Mouse (Mus musculus): ENCODE measurements around the gene Pappa2.

Gene Pappa2

DNA sequence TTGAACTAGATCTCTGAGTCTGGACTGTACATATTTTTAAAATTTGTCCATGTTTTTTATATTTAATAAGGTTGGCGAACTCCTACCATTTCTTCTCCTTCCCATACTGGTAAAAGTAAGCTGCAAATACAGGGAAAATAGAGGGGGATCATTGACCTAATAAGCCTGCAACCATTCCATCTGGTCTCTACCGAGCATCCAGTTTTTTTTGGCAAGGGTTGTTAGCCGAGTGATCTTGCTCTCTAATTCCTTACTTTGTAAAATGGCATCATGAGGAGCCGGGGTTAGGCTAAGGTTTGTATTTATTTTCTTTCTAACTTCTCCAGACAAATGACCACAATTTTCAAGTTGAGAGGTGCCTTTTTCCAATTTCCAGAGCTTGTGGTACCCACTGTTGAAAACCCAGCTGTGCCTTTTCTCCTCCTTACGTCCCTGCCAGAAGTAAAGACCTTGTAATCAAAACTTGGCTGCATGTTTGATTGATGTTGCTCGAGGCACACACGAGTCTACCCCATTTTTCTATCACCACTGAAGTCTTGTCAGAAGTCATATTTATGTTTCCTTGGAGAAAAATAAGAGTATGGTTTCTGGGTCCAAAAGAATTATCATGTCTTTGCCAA is 210.1 kb downstream of the Pappa2 start:
- in situ Hi-C loops (cut with MboI, MseI), result no loop called here

DNA sequence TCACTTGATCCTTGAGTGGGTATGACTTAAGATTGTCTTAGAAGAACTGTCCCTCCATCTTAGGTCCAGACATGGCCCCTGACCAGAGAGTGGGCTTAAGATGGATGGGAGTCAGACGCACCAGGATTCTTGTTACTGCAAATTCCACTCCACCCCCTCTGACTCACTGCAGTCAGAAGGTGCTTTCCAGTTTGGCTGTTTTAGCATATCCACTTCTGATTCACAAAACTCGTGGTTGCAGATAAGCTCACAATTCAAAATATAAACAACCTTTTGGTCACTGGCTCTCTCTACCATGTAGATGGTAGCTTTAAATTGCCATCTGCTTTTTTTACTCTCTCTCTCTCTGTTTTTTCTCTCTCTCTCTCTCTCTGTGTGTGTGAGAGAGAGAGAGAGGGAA is 214.4 kb downstream of the Pappa2 start:
- in situ Hi-C loops (cut with MboI, MseI), result no loop called here

DNA sequence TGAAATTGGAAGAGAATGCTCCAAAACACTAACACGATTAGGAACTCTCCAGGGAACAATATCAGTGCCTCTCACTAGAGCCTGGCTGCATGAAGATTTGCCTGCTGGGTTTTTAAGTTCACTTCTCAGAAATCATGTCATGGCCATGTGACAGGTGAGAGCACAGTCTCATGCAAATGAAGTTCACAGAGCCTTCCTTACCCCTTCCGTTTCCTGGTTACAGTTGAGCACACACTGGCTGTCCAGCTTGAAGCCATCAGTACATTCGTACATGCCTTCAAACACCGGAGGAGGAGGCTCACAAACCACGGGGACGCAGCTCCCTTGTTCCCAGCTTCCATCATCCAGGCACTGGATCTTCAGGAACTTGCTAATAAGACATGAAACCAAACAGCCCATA is 215.6 kb downstream of the Pappa2 start:
- in situ Hi-C loops (cut with MboI, MseI), result no loop called here

- in situ Hi-C loops (cut with MboI, MseI), result no loop called here
These were observed 216.1 kb downstream of the Pappa2 start for GRCm38 (mm10) chr1:158764211-158764610.

- in situ Hi-C loops (cut with MboI, MseI), result no loop called here
These were observed 231.8 kb downstream of the Pappa2 start for GRCm38 (mm10) chr1:158748356-158749096.

GRCm38 (mm10) chr1:158741449-158741848 is 238.8 kb downstream of the Pappa2 start:
- in situ Hi-C loops (cut with MboI, MseI), result no loop called here

GRCm38 (mm10) chr1:158740949-158741348 is 239.3 kb downstream of the Pappa2 start:
- in situ Hi-C loops (cut with MboI, MseI), result no loop called here

- in situ Hi-C loops (cut with MboI, MseI), result no loop called here
These were observed 240.0 kb downstream of the Pappa2 start for GRCm38 (mm10) chr1:158740161-158740766.

DNA sequence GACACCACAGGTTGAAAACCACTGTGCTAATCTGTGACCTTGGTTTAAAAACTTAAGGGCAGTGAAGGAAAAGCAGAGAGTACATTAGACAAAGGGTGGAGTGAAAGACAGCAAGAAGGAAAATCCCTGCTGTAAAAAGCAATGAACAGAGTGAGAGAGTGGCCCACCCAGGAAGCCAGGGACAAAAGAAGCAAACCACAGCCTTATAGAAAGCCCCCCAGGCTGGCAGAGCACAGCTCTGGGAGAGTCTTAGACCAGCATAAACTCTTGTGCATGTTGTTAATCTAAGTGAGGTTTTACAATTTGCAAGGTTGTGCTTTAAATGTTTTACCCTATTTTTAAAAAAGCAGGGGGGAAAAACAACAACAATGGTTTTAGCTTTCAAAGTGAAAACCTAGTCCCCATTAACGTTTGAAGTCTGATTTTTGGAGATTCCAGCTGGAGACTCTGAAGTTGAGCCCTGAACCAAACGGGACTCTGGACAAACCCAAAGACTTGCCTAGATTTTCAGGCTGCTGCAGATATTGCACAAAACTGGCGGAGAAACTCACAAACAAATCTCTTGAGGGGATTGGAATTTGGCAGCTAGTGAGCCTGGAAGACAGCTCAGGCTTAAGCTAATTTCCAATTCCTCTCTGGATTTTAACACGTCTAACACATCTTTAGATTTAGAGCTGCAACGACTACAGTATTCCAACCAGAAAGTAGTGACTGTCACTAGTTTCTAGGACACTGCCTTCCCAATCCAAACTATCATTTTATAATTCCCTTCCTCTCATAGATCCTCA is 241.0 kb downstream of the Pappa2 start:
- in situ Hi-C loops (cut with MboI, MseI), result no loop called here

DNA sequence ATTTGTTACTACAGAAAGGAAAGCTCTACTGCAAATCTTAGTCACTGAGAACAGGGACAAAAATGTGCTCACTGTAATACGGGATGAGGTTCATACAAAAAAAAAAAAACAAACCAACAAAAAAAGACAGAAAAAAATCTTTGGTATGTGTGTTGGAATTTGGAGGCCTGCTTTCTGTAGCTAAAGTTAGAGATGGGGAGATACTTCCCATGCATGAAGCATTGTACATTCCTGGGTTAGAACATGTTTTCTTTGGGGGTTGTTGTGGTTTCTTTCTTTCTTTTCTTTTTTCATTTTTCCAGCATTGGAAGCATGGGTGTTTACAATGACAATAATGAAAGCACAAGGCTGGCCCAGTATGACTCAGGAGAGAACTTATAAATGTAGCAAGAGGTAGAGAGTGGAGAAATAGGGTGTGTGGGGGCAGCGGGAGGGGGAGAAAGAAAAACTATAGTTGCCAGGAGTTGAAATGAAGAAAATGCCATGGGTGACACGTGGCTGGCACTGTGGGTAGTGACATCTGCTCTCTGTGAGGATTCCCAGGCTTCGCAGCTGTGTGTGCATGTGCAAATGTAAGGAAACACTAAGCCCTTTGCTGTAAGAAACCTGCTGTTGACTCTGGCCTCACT is 247.3 kb downstream of the Pappa2 start:
- in situ Hi-C loops (cut with MboI, MseI), result no loop called here

DNA sequence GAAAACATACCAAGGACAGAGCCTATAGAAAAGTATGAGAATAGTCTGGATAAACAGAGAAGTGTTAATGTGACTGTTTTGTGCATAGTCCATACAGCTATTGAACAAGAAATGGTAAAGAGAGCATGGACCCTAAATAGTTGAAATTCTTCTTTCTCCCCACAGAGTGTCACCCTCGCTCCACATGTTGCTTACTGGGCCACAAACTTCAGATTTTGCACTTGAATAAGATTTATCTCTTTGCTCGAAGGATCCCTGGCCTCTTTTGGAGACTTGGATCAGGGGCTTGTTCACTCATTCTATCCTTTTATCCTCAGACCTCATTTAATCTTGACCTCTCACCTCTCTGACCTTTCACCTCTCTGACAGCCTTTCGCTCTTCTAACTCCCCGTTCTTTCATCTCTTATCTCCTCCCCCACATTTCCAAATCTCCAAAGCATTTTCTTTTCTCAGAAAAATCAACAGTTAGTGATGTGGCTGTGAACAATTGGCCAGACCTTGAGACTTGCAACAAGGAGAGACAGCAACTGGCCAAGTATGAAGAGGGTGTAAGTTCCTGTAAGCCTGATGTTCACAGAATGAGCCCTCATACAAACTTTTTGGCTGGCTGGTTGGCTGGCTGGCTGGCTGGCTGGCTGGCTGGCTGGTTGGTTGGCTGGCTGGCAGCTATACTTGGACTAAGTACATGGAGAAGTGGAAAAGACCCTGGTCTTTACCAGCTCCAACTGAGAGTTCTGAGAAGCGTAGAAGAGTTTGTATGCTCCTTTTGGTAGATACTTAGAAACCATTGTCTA is 266.8 kb downstream of the Pappa2 start:
- in situ Hi-C loops (cut with MboI, MseI), result no loop called here

- in situ Hi-C loops (cut with MboI, MseI), result no loop called here
These were observed 279.0 kb downstream of the Pappa2 start for GRCm38 (mm10) chr1:158701336-158701735.

- in situ Hi-C loops (cut with MboI, MseI), result no loop called here
These were observed 280.1 kb downstream of the Pappa2 start for GRCm38 (mm10) chr1:158700147-158700546.

- in situ Hi-C loops (cut with MboI, MseI), result no loop called here
These were observed 281.0 kb downstream of the Pappa2 start for GRCm38 (mm10) chr1:158699276-158699675.

- in situ Hi-C loops (cut with MboI, MseI), result no loop called here
These were observed 282.3 kb downstream of the Pappa2 start for GRCm38 (mm10) chr1:158697859-158698569.

- in situ Hi-C loops (cut with MboI, MseI), result no loop called here
These were observed 282.9 kb downstream of the Pappa2 start for GRCm38 (mm10) chr1:158697423-158697822.

DNA sequence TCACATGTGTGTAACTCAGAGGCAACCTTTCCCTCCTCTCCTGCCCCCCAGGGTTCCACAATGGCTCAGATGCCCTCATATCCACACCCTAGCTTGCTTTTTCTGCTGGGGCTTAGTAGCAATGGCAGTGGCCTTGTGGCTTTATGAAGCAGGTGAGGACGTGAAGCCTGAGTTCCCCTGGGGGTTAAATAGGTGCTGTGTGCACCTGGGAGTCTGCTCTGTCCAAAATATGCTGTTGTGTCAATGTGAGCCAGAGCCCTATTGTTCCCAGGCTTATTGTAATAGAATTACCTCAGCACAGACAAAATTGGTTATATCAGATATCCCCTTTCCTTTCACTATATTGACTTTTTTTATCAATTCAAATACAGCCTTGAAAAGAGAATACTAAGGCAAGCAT is 292.6 kb downstream of the Pappa2 start:
- in situ Hi-C loops (cut with MboI, MseI), result no loop called here

DNA sequence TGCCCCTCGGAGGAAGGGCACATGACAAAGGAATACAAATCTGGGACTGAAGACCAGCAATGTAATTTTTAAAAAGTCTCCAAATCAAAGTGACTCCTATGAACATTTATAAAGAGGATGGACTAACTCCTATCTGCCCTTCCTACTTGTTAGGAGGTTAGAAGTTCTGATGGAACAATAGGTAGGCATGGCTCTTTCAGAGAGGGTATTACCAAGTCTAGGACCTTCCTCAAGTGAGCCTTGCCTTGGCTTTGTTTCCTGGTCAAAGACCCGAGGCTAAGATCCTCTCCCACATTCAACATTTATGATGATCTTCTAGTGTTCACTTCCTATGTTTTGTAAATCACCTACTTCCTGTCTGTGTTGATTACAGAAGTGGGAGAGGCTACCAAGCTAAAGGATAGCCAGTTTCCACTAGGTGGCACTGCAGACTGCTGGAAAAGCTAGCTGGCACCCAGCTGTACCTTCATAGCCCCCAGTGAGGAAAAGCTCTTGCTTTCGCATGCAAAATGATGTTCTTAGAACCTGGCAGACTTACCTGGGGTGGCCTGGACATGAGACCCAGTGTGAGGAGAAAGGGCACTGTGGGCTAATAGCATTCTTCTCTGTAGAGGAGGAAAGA is 310.2 kb downstream of the Pappa2 start:
- in situ Hi-C loops (cut with MboI, MseI), result loop anchor here (5.0 to 10.0 kb wide), 2 partner anchors 282 to 465 kb away; no protein-coding TSS in a partner anchor

DNA sequence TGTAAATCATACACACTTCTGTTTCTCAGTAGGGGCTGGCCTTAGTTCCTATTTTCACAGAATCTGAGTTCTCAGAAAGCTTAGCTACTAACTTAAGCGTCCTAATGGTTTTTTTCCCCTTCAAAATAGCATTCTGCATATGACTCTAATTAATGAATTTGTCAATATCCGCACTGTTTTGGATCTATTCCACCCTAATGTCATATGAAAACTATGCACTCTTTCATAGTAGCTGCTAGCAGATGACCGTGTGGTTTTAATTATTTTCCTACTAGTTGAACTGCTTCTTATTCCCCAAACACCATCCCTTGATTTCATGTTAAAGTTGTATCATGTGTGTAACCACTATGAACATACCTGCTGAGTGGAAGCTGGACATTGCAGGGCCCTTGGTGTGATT is 314.3 kb downstream of the Pappa2 start:
- in situ Hi-C loops (cut with MboI, MseI), result no loop called here
